Mouse (Mus musculus): ENCODE results near the gene Klk1b22. TPM values are rescaled to one million over a fixed set of nuclear protein-coding genes. Genes with fewer than 3 reads are reported as not detected.
"Not testable (repeated sequence)": the region's sequence is repeated elsewhere in the genome, so short reads cannot be mapped to it uniquely, and the experiment has no call there.

Gene Klk1b22
- polyA plus RNA-seq (2012; rRNA removed) (not detected in 2 replicates), polyA plus RNA-seq (2014; fragmentation: Nextera tagmentation; extraction: Ambion mirVana) (not detected in 2 replicates)

DNA sequence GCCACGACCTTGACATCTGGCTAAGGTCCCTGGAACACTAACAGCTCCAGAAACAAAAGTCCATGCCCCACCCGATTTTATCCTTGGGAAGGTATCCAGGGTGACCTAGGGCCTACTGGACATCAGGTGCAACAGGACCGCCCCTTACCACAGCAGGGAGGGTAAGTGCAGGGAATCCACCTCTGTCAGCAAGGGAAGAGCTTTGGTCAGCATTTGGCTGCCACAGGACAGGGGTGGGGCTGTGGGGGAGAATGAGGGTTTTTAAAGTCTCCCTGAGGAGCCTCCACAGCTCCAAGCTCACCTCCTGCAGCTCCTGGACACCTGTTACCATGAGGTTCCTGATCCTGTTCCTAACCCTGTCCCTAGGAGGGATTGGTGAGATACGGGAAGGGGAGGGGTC, at the start of gene Klk1b22:
Gene Klk1b22, plus strand, starts transcription at position 301 of the 400 bp plus-strand sequence.
- H3K4me1 ChIP-seq (ENCODE audit: control insufficient read depth, insufficient read depth, low read length), result no peaks in the 10 kb centered on the region
- H3K9ac ChIP-seq (ENCODE audit: low read depth, low read length, severe bottlenecking), result no peak within 1 kb of the TSS
- WGBS, result 66% methylated on average over 4 of the region's 4 CpGs
- no peak for DNase-seq (ENCODE audit: low spot score)
- no peaks in the 10 kb centered on the region for H3K27me3 ChIP-seq (ENCODE audit: control insufficient read depth, insufficient read depth, low read length)
- no peak within 1 kb of the TSS for H3K27ac ChIP-seq (replicated peaks; ENCODE audit: low read depth, low read length)
- no peak within 1 kb of the TSS for H3K4me2 ChIP-seq (replicated peaks; ENCODE audit: low read depth, low read length, severe bottlenecking)
- no peak for TF ChIP-seq POLR2A (IDR thresholded peaks at IDR 0.05; ENCODE audit: borderline replicate concordance, extremely low read depth, insufficient read depth, insufficient read length)
- no peak within 1 kb of the TSS for H3K4me3 ChIP-seq (replicated peaks; ENCODE audit: low read length)
- no peak for ATAC-seq (ENCODE audit: low FRiP score, low read depth)
- no peaks in the 10 kb centered on the region for H3K9me3 ChIP-seq (ENCODE audit: control insufficient read depth, low read length)
- no peaks in the 10 kb centered on the region for H3K36me3 ChIP-seq (ENCODE audit: control insufficient read depth, insufficient read depth, low read length)

DNA sequence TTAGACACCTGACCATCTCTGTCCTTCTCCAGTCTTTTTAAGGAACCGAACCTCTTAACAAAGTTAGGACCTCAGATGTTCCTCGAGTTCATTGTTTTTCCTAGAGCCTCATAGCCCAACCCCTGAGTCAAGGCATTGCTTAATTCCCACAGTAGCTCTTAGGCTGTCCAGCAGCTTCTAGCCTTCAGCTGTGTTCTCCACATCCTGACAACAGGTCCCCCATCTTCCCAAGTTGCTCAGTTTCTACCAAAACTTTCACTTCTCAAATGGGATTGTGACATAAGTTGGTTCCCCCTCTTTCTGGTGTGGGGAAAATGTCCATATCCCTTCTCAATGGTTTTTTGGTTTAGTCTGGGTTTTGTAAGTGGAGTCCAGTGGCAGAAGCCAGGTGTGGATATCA, 40.4 kb upstream of the Klk1b22 start:
- no peaks in the 10 kb centered on the region for H3K4me1 ChIP-seq (ENCODE audit: control insufficient read depth, insufficient read depth, low read length)
- H3K4me3 ChIP-seq (replicated peaks; ENCODE audit: low read length), result no peak overlapping the region
- no peaks in the 10 kb centered on the region for H3K36me3 ChIP-seq (ENCODE audit: control insufficient read depth, insufficient read depth, low read length)
- no peak for DNase-seq (ENCODE audit: low spot score)
- H3K9ac ChIP-seq (ENCODE audit: low read depth, low read length, severe bottlenecking), result no peak overlapping the region
- H3K27me3 ChIP-seq (ENCODE audit: control insufficient read depth, insufficient read depth, low read length), result no peaks in the 10 kb centered on the region
- H3K9me3 ChIP-seq (ENCODE audit: control insufficient read depth, low read length), result no peaks in the 10 kb centered on the region
- no peak for ATAC-seq (ENCODE audit: low FRiP score, low read depth)
- H3K27ac ChIP-seq (replicated peaks; ENCODE audit: low read depth, low read length), result no peak overlapping the region
- TF ChIP-seq POLR2A (IDR thresholded peaks at IDR 0.05; ENCODE audit: borderline replicate concordance, extremely low read depth, insufficient read depth, insufficient read length), result no peak
- H3K4me2 ChIP-seq (replicated peaks; ENCODE audit: low read depth, low read length, severe bottlenecking), result no peak overlapping the region
- 78% methylated on average over 2 of the region's 2 CpGs for WGBS

DNA sequence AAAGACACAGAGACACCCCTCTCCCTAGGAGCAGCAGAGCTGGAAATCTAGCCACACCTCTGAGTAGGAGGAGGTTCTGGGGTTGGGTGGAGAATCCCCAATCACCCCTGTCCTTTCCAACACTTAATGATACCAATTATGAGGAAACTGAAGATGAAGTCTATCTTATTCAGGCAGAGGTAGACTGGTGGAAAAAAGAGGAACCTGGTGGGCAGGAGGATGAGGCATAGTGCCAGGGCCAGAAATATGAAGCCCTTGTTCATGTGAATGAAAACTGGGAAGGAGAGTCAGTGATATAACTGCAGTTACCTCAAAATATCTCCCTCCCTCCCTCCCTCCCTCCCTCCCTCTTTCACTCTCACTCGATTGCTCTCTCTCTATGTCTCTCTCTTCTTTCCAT, 34.8 kb upstream of the Klk1b22 start:
- WGBS, result 67% methylated on average over 1 of the region's 1 CpGs
- Histone ChIP-seq H3K9ac (ENCODE audit: low read depth, low read length, severe bottlenecking) (no peak overlapping the region), H3K36me3 (ENCODE audit: control insufficient read depth, insufficient read depth, low read length) (no peaks in the 10 kb centered on the region), H3K27me3 (ENCODE audit: control insufficient read depth, insufficient read depth, low read length) (no peaks in the 10 kb centered on the region), H3K4me1 (ENCODE audit: control insufficient read depth, insufficient read depth, low read length) (no peaks in the 10 kb centered on the region), H3K4me3 (replicated peaks; ENCODE audit: low read length) (no peak overlapping the region), H3K4me2 (replicated peaks; ENCODE audit: low read depth, low read length, severe bottlenecking) (no peak overlapping the region), H3K9me3 (ENCODE audit: control insufficient read depth, low read length) (no peaks in the 10 kb centered on the region), H3K27ac (replicated peaks; ENCODE audit: low read depth, low read length) (no peak overlapping the region)
- DNase-seq (ENCODE audit: low spot score) (no peak), ATAC-seq (ENCODE audit: low FRiP score, low read depth) (no peak)
- TF ChIP-seq POLR2A (IDR thresholded peaks at IDR 0.05; ENCODE audit: borderline replicate concordance, extremely low read depth, insufficient read depth, insufficient read length), result no peak

DNA sequence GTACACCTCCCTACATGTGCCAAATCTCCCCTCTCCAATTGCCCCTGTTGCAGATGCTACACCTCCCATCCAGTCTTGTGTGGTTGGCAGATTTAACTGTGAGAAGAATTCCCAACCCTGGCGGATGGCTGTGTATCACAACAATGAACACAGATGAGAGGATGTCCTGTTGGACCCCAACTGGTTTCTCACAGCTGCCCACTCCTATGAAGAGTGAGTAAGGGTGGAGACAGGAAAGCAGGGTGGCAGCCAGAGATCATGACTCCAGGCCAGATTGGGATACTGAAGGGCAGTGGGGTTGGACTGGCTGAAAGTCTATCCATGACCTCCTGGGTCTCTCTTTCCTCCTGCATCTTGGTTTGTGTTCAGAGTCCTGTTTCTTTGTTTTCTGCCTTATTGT, 16.4 kb upstream of the Klk1b22 start:
- TF ChIP-seq POLR2A (IDR thresholded peaks at IDR 0.05; ENCODE audit: borderline replicate concordance, extremely low read depth, insufficient read depth, insufficient read length), result no peak
- H3K4me1 ChIP-seq (ENCODE audit: control insufficient read depth, insufficient read depth, low read length), result no peaks in the 10 kb centered on the region
- ATAC-seq (ENCODE audit: low FRiP score, low read depth) (no peak), DNase-seq (ENCODE audit: low spot score) (no peak)
- no peak overlapping the region for H3K4me3 ChIP-seq (replicated peaks; ENCODE audit: low read length)
- no peaks in the 10 kb centered on the region for H3K27me3 ChIP-seq (ENCODE audit: control insufficient read depth, insufficient read depth, low read length)
- 68% methylated on average over 1 of the region's 1 CpGs for WGBS
- no peaks in the 10 kb centered on the region for H3K36me3 ChIP-seq (ENCODE audit: control insufficient read depth, insufficient read depth, low read length)
- H3K27ac ChIP-seq (replicated peaks; ENCODE audit: low read depth, low read length), result no peak overlapping the region
- H3K4me2 ChIP-seq (replicated peaks; ENCODE audit: low read depth, low read length, severe bottlenecking), result no peak overlapping the region
- no peak overlapping the region for H3K9ac ChIP-seq (ENCODE audit: low read depth, low read length, severe bottlenecking)
- H3K9me3 ChIP-seq (ENCODE audit: control insufficient read depth, low read length), result no peaks in the 10 kb centered on the region

DNA sequence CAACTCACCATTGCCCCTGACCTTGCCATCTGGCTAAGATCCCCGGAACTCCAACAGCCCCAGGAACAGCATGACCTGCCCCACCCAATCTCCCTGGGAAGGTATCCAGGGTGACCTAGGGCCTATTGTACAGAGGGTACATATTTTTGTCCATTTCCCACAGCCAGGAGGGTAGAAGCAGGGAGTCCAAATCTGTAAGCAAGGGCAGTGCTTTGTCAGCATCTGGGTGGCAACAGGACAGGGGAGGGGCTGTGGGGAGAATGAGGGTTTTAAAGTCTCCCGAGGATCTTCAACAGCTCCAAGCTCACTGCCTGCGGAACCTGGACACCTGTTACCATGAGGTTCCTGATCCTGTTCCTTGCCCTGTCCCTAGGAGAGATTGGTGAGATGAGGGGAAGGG, 10.4 kb upstream of the Klk1b22 start, which contains the start of gene Klk1b21:
Gene Klk1b21, plus strand, starts transcription at position 301 of the 400 bp plus-strand sequence.
- H3K9ac ChIP-seq (ENCODE audit: low read depth, low read length, severe bottlenecking); DNase-seq (ENCODE audit: low spot score); H3K27ac ChIP-seq (replicated peaks; ENCODE audit: low read depth, low read length); H3K4me1 ChIP-seq (ENCODE audit: control insufficient read depth, insufficient read depth, low read length); H3K27me3 ChIP-seq (ENCODE audit: control insufficient read depth, insufficient read depth, low read length); H3K36me3 ChIP-seq (ENCODE audit: control insufficient read depth, insufficient read depth, low read length); H3K4me2 ChIP-seq (replicated peaks; ENCODE audit: low read depth, low read length, severe bottlenecking); ATAC-seq (ENCODE audit: low FRiP score, low read depth); H3K4me3 ChIP-seq (replicated peaks; ENCODE audit: low read length); H3K9me3 ChIP-seq (ENCODE audit: control insufficient read depth, low read length): not testable (repeated sequence)
- 63% methylated on average over 3 of the region's 3 CpGs for WGBS

DNA sequence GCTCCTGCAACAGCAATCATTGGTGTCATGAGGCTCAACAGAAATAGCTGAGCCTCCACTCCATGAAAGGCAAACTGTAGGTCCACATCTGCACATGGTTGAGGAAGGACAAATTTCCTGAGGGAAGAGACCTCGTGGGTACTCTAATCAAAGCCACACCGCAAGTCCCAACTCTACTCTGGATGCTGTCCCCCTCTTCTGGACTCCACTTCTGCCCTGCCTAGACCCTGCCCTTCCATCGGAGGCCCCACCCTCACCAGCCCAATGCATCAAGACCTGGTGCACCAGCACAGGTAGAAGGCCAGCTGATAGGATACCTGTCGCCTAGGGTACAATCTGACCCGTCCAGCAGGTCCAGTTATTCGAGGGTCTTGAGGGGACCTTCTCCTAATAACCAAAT, 11.0 kb downstream of the Klk1b22 start:
- no peak overlapping the region for H3K27ac ChIP-seq (replicated peaks; ENCODE audit: low read depth, low read length)
- no peaks in the 10 kb centered on the region for H3K27me3 ChIP-seq (ENCODE audit: control insufficient read depth, insufficient read depth, low read length)
- no peak for TF ChIP-seq POLR2A (IDR thresholded peaks at IDR 0.05; ENCODE audit: borderline replicate concordance, extremely low read depth, insufficient read depth, insufficient read length)
- no peak overlapping the region for H3K4me2 ChIP-seq (replicated peaks; ENCODE audit: low read depth, low read length, severe bottlenecking)
- 86% methylated on average over 6 of the region's 6 CpGs for WGBS
- H3K4me3 ChIP-seq (replicated peaks; ENCODE audit: low read length), result no peak overlapping the region
- H3K36me3 ChIP-seq (ENCODE audit: control insufficient read depth, insufficient read depth, low read length), result no peaks in the 10 kb centered on the region
- H3K9ac ChIP-seq (ENCODE audit: low read depth, low read length, severe bottlenecking), result no peak overlapping the region
- no peak for ATAC-seq (ENCODE audit: low FRiP score, low read depth)
- H3K4me1 ChIP-seq (ENCODE audit: control insufficient read depth, insufficient read depth, low read length), result no peaks in the 10 kb centered on the region
- DNase-seq (ENCODE audit: low spot score), result no peak
- H3K9me3 ChIP-seq (ENCODE audit: control insufficient read depth, low read length), result no peaks in the 10 kb centered on the region
